11 mouse cellular contexts compared by ENCODE assay signal in genomic region chr10:89400674-89401336, GRCm38 (mm10). TPM values are rescaled to one million over a fixed set of nuclear protein-coding genes. Genes with fewer than 3 reads are reported as not detected.
DNase-seq lines count a peak whose midpoint lies in the region; ATAC-seq and TF ChIP-seq lines count a peak whose summit lies in the region.
"Had no signal": no experiment of that assay in that cellular context is flagged by ENCODE, and none has a peak within 500 bp of the region (broad histone marks: within the 10 kb centered on the region; RNA-seq: fewer than 3 reads in every experiment).

No protein-coding gene starts in this region.

- H3K36me3 ChIP-seq in forebrain, postnatal 0 days (ENCODE audit: insufficient read depth): no peaks in the 10 kb centered on the region
- H3K36me3 ChIP-seq in forebrain, embryonic 15.5 days: no peaks in the 10 kb centered on the region
- H3K36me3 ChIP-seq in liver, postnatal 0 days (replicated peaks; ENCODE audit: insufficient read depth, low read length): no peaks in the 10 kb centered on the region
- H3K36me3 ChIP-seq: heart, embryonic 15.5 days; limb, embryonic 15.5 days had no signal

- H3K4me3 ChIP-seq in forebrain, postnatal 0 days (ENCODE audit: low read depth, low read length): no peak overlapping the region
- no peak overlapping the region for H3K4me3 ChIP-seq in forebrain, embryonic 15.5 days
- no peak overlapping the region for H3K4me3 ChIP-seq in liver, postnatal 0 days (ENCODE audit: low read depth, low read length)
- H3K4me3 ChIP-seq: heart, embryonic 15.5 days; limb, embryonic 15.5 days had no signal

- H3K27me3 ChIP-seq in forebrain, postnatal 0 days (ENCODE audit: insufficient read depth, low read length): no peaks in the 10 kb centered on the region
- no peaks in the 10 kb centered on the region for H3K27me3 ChIP-seq in forebrain, embryonic 15.5 days
- H3K27me3 ChIP-seq in liver, postnatal 0 days (ENCODE audit: insufficient read depth, low read length): no peaks in the 10 kb centered on the region
- H3K27me3 ChIP-seq: heart, embryonic 15.5 days; limb, embryonic 15.5 days had no signal

- H3K27ac ChIP-seq in forebrain, postnatal 0 days (ENCODE audit: low read depth, low read length): no peak overlapping the region
- no peak overlapping the region for H3K27ac ChIP-seq in forebrain, embryonic 15.5 days (replicated peaks)
- no peak overlapping the region for H3K27ac ChIP-seq in liver, postnatal 0 days (ENCODE audit: low read depth)
- H3K27ac ChIP-seq: heart, embryonic 15.5 days; limb, embryonic 15.5 days had no signal

- peak; percentile 20 for DNase-seq in forebrain, postnatal 0 days
- DNase-seq in liver, postnatal 0 days: peak; percentile 12
- DNase-seq in liver: no peak
- DNase-seq in gastrocnemius, postnatal 25 days: peak; percentile 72
- peak; percentile 24 for DNase-seq in right cerebral cortex, postnatal 4 days
- DNase-seq in MN1 (ENCODE audit: low spot score): no peak
- DNase-seq in B cell, adult 2 months: no peak

- no peak overlapping the region for H3K9ac ChIP-seq in forebrain, postnatal 0 days
- H3K9ac ChIP-seq in forebrain, embryonic 15.5 days (replicated peaks): no peak overlapping the region
- no peak overlapping the region for H3K9ac ChIP-seq in liver, postnatal 0 days (replicated peaks)
- H3K9ac ChIP-seq: heart, embryonic 15.5 days; limb, embryonic 15.5 days had no signal

- H3K4me1 ChIP-seq in forebrain, postnatal 0 days (ENCODE audit: insufficient read depth): no peaks in the 10 kb centered on the region
- peaks cover 4% of the 10 kb centered on the region; the same call in 1 of the 2 replicates for H3K4me1 ChIP-seq in forebrain, embryonic 15.5 days
- no peaks in the 10 kb centered on the region for H3K4me1 ChIP-seq in liver, postnatal 0 days (ENCODE audit: insufficient read depth)

- TF ChIP-seq CTCF in forebrain, postnatal 0 days (IDR thresholded peaks at IDR 0.05; ENCODE audit: low read depth): no peak
- no peak for TF ChIP-seq CTCF in liver, postnatal 0 days (IDR thresholded peaks at IDR 0.05; ENCODE audit: low read depth)

- no peak for ATAC-seq in forebrain, postnatal 0 days
- no peak for ATAC-seq in forebrain, embryonic 15.5 days (replicated peaks)
- no peak for ATAC-seq in liver, postnatal 0 days

- H3K9me3 ChIP-seq in forebrain, postnatal 0 days (ENCODE audit: low read length): no peaks in the 10 kb centered on the region
- no peaks in the 10 kb centered on the region for H3K9me3 ChIP-seq in forebrain, embryonic 15.5 days
- H3K9me3 ChIP-seq in liver, postnatal 0 days (ENCODE audit: low read length): no peaks in the 10 kb centered on the region
- H3K9me3 ChIP-seq: heart, embryonic 15.5 days; limb, embryonic 15.5 days had no signal

- no peak for TF ChIP-seq EP300 in liver, postnatal 0 days (IDR thresholded peaks at IDR 0.05; ENCODE audit: low read depth)

- H3K4me2 ChIP-seq in forebrain, postnatal 0 days (ENCODE audit: low read depth): no peak overlapping the region
- no peak overlapping the region for H3K4me2 ChIP-seq in forebrain, embryonic 15.5 days (replicated peaks)
- H3K4me2 ChIP-seq in liver, postnatal 0 days (ENCODE audit: low read depth, low read length): no peak overlapping the region
- H3K4me2 ChIP-seq: heart, embryonic 15.5 days; limb, embryonic 15.5 days had no signal

- WGBS in forebrain, postnatal 0 days: 76% methylated on average over 19 of the region's 19 CpGs
- WGBS in forebrain, embryonic 15.5 days: 84% methylated on average over 19 of the region's 19 CpGs
- 83% methylated on average over 19 of the region's 19 CpGs for WGBS in liver, postnatal 0 days (ENCODE audit: insufficient replicate concordance)

RNA-seq across cellular contexts. Expression of gene Gas2l3, which starts 43.0 kb away (rescaled TPM):
- 3.8 and 6.2 TPM in 2 replicates for total RNA-seq in forebrain, postnatal 0 days (2014; rRNA removed)
- 2.2 and 3.0 TPM in 2 replicates for polyA plus RNA-seq in forebrain, postnatal 0 days (2015; fragmentation: Nextera tagmentation; extraction: Ambion mirVana)
- polyA plus RNA-seq in forebrain, embryonic 15.5 days (2015; fragmentation: Nextera tagmentation; extraction: Ambion mirVana): 12.1 and 13.9 TPM in 2 replicates
- polyA plus RNA-seq in liver, postnatal 0 days (2015; fragmentation: Nextera tagmentation; extraction: Ambion mirVana): 2.8 and 2.9 TPM in 2 replicates
- 1 to 10 TPM; 1.6 to 3.5 TPM for total RNA-seq in gastrocnemius, postnatal 25 days (2021)

RNA-seq across cellular contexts. Expression of gene Ano4, which starts 56.2 kb away (rescaled TPM):
- 10.6 and 13.6 TPM in 2 replicates for total RNA-seq in forebrain, postnatal 0 days (2014; rRNA removed)
- 3.7 and 4.4 TPM in 2 replicates for polyA plus RNA-seq in forebrain, postnatal 0 days (2015; fragmentation: Nextera tagmentation; extraction: Ambion mirVana)
- 4.5 and 5.4 TPM in 2 replicates for polyA plus RNA-seq in forebrain, embryonic 15.5 days (2015; fragmentation: Nextera tagmentation; extraction: Ambion mirVana)
- not detected in 2 replicates for polyA plus RNA-seq in liver, postnatal 0 days (2015; fragmentation: Nextera tagmentation; extraction: Ambion mirVana)
- 1 to 10 TPM; 1.1 to 1.5 TPM for total RNA-seq in gastrocnemius, postnatal 25 days (2021)
- total RNA-seq: neutrophil, adult 5-6 weeks had no signal

Comparison
In these comparisons a context has a peak if more than half of its experiments do, and no peak if none do; other contexts are left out.
1. DNase-seq: peak in forebrain, postnatal 0 days (single experiment), liver, postnatal 0 days (single experiment), gastrocnemius, postnatal 25 days (single experiment) and right cerebral cortex, postnatal 4 days (single experiment); none in liver (single experiment), MN1 (single experiment) and B cell, adult 2 months (0 of 2).